Mouse (Mus musculus) kidney, embryonic 16.5 days (tissue): Measurements from ENCODE around the gene Pou3f1. TPM values are rescaled to one million over a fixed set of nuclear protein-coding genes. Genes with fewer than 3 reads are reported as not detected.
A peak's percentile ranks its signal among the peaks of the same experiment; 100 is the strongest.

ENCODE experiments used
- ATAC-seq: fragments of 200-750 bp; cut with Nextera tagmentation; 2 replicates; pipeline ENCODE4 v1.8.0; 2017; ENCODE audit warnings: moderate TSS enrichment; ENCODE audit not compliant: low FRiP score, low TSS enrichment
- H3K27ac ChIP-seq: fragments of 300-500 bp; sonication (generic); 2 replicates; pipeline ENCODE4 v1.5.1; 2014; ENCODE audit warnings: low read length
- H3K27me3 ChIP-seq: fragments of 300-500 bp; sonication (generic); 2 replicates; pipeline ENCODE4 v1.6.1; 2014; ENCODE audit warnings: low read length, control low read depth, mixed read lengths; ENCODE audit not compliant: insufficient read depth
- H3K36me3 ChIP-seq: fragments of 300-500 bp; sonication (generic); 2 replicates; pipeline ENCODE4 v1.6.1; 2014; ENCODE audit warnings: low read length, control low read depth, mixed read lengths; ENCODE audit not compliant: insufficient read depth
- H3K4me1 ChIP-seq: fragments of 300-500 bp; sonication (generic); 2 replicates; pipeline ENCODE4 v1.6.1; 2014; ENCODE audit warnings: low read length, control low read depth, mixed read lengths; ENCODE audit not compliant: insufficient read depth
- H3K4me2 ChIP-seq: fragments of 300-500 bp; sonication (generic); replicated peaks from 2 replicates; pipeline ENCODE4 v1.6.1; 2014; ENCODE audit warnings: low read depth, low read length
- H3K4me3 ChIP-seq: fragments of 300-500 bp; sonication (generic); 2 replicates; pipeline ENCODE4 v1.5.1; 2014; ENCODE audit warnings: mild to moderate bottlenecking, low read length
- H3K9ac ChIP-seq: fragments of 300-500 bp; sonication (generic); replicated peaks from 2 replicates; pipeline ENCODE4 v1.6.1; 2014; ENCODE audit warnings: low read length
- H3K9me3 ChIP-seq: fragments of 300-500 bp; sonication (generic); 2 replicates; pipeline ENCODE4 v1.6.1; 2016; ENCODE audit warnings: low read length, control low read depth
- WGBS: fragments of 180-500 bp; shearing (Covaris S2); extraction: QIAGEN DNeasy Blood & Tissue Kit; methylation state at CpG from one replicate; pipeline ENCODE4 v1.1.7; 2014; 5-methylcytosine and 5-hydroxymethylcytosine counted together
- polyA plus RNA-seq: library from polyadenylated mRNA; unstranded; fragments of >200 nt; fragmentation: Nextera tagmentation; extraction: Ambion mirVana; gene quantifications from 2 replicates; pipeline ENCODE4 v1.2.1, GENCODE M21; 2015

The Pou3f1 gene
- polyA plus RNA-seq, 1 experiment from 2014 or later, result 0.37 TPM

GRCm38 (mm10) chr4:124646591-124646990, 10.0 kb upstream of the Pou3f1 start:
- Histone ChIP-seq H3K36me3 (no peaks in the 10 kb centered on the region), H3K27ac (no peak overlapping the region), H3K9ac (no peak overlapping the region), H3K4me1 (peaks cover 9% of the 10 kb centered on the region), H3K9me3 (no peaks in the 10 kb centered on the region), H3K4me3 (peak overlapping the region; percentile 8), H3K27me3 (peaks cover 55% of the 10 kb centered on the region), H3K4me2 (peak overlapping the region; percentile 36)
- 0 out of 2 replicates have a peak, but pooled peaks have one; percentile 49 for ATAC-seq
- 11% methylated on average over 8 of the region's 8 CpGs for WGBS

- 41% methylated on average over 5 of the region's 5 CpGs for WGBS
- H3K9me3 ChIP-seq, result no peaks in the 10 kb centered on the region
- ATAC-seq, result no peak
- H3K27ac ChIP-seq, result no peak overlapping the region
- H3K4me3 ChIP-seq, result no peak overlapping the region
- H3K9ac ChIP-seq, result no peak overlapping the region
- no peak overlapping the region for H3K4me2 ChIP-seq
- peaks cover 20% of the 10 kb centered on the region for H3K4me1 ChIP-seq
- peaks cover 62% of the 10 kb centered on the region for H3K27me3 ChIP-seq
- no peaks in the 10 kb centered on the region for H3K36me3 ChIP-seq
Observed at GRCm38 (mm10) chr4:124647909-124648308, 8.7 kb upstream of the Pou3f1 start.

- Histone ChIP-seq H3K4me3 (no peak overlapping the region), H3K9me3 (no peaks in the 10 kb centered on the region), H3K27ac (no peak overlapping the region), H3K9ac (no peak overlapping the region), H3K27me3 (peaks cover 88% of the 10 kb centered on the region), H3K36me3 (no peaks in the 10 kb centered on the region), H3K4me1 (peaks cover 28% of the 10 kb centered on the region), H3K4me2 (no peak overlapping the region)
- WGBS, result 4% methylated on average over 9 of the region's 9 CpGs
- ATAC-seq, result peak; percentile 75
Observed at GRCm38 (mm10) chr4:124652886-124653285, 3.7 kb upstream of the Pou3f1 start.

- no peaks in the 10 kb centered on the region for H3K36me3 ChIP-seq
- ATAC-seq, result peak; percentile 88
- H3K4me2 ChIP-seq, result peak overlapping the region; percentile 97
- H3K27ac ChIP-seq, result no peak overlapping the region
- 0% methylated on average over 62 of the region's 92 CpGs for WGBS
- H3K9ac ChIP-seq, result peak overlapping the region; percentile 57
- H3K9me3 ChIP-seq, result no peaks in the 10 kb centered on the region
- peak overlapping the region; percentile 67 for H3K4me3 ChIP-seq
- peaks cover 86% of the 10 kb centered on the region for H3K27me3 ChIP-seq
- H3K4me1 ChIP-seq, result peaks cover 41% of the 10 kb centered on the region
Observed at GRCm38 (mm10) chr4:124656854-124657650, 445 bp downstream of the Pou3f1 start.

GRCm38 (mm10) chr4:124657781-124658180, 1.2 kb downstream of the Pou3f1 start:
- no peaks in the 10 kb centered on the region for H3K9me3 ChIP-seq
- peak; percentile 3; the same call in 1 of the 2 replicates for ATAC-seq
- WGBS, result under 1% methylated on average over 55 of the region's 61 CpGs

GRCm38 (mm10) chr4:124658412-124658851, 1.8 kb downstream of the Pou3f1 start:
- ATAC-seq, result no peak
- no peaks in the 10 kb centered on the region for H3K9me3 ChIP-seq
- H3K4me3 ChIP-seq, result peak overlapping the region; percentile 67
- no peak overlapping the region for H3K27ac ChIP-seq
- peak overlapping the region; percentile 97 for H3K4me2 ChIP-seq
- H3K9ac ChIP-seq, result no peak overlapping the region
- under 1% methylated on average over 39 of the region's 39 CpGs for WGBS
- no peaks in the 10 kb centered on the region for H3K36me3 ChIP-seq
- H3K27me3 ChIP-seq, result peaks cover 95% of the 10 kb centered on the region
- H3K4me1 ChIP-seq, result peaks cover 27% of the 10 kb centered on the region

More at GRCm38 (mm10) chr4:124657781-124658180, 1.2 kb downstream of the Pou3f1 start:
- Histone ChIP-seq H3K4me2 (peak overlapping the region; percentile 97), H3K36me3 (no peaks in the 10 kb centered on the region), H3K4me3 (peak overlapping the region; percentile 67), H3K27me3 (peaks cover 92% of the 10 kb centered on the region), H3K9ac (peak overlapping the region; percentile 41; the same call in 1 of the 2 replicates), H3K27ac (no peak overlapping the region), H3K4me1 (peaks cover 33% of the 10 kb centered on the region)

GRCm38 (mm10) chr4:124659251-124660217, 2.9 kb downstream of the Pou3f1 start:
- Histone ChIP-seq H3K4me3 (peak overlapping the region; percentile 67), H3K4me1 (peaks cover 27% of the 10 kb centered on the region)
- 1% methylated on average over 67 of the region's 68 CpGs for WGBS

GRCm38 (mm10) chr4:124660603-124661002, 4.0 kb downstream of the Pou3f1 start:
- Histone ChIP-seq H3K9me3 (no peaks in the 10 kb centered on the region), H3K4me3 (no peak overlapping the region), H3K27ac (no peak overlapping the region), H3K4me1 (peaks cover 27% of the 10 kb centered on the region), H3K9ac (no peak overlapping the region), H3K36me3 (no peaks in the 10 kb centered on the region), H3K27me3 (peaks cover 94% of the 10 kb centered on the region), H3K4me2 (no peak overlapping the region)
- no peak for ATAC-seq
- WGBS, result 53% methylated on average over 3 of the region's 3 CpGs

More at GRCm38 (mm10) chr4:124659251-124660217, 2.9 kb downstream of the Pou3f1 start:
- Histone ChIP-seq H3K9ac (no peak overlapping the region; the same call in 1 of the 2 replicates), H3K36me3 (no peaks in the 10 kb centered on the region), H3K9me3 (no peaks in the 10 kb centered on the region), H3K27me3 (peaks cover 94% of the 10 kb centered on the region), H3K4me2 (peak overlapping the region; percentile 97), H3K27ac (no peak overlapping the region)
- no peak for ATAC-seq

- Histone ChIP-seq H3K9ac (no peak overlapping the region), H3K4me3 (no peak overlapping the region), H3K27me3 (peaks cover 94% of the 10 kb centered on the region), H3K4me1 (peaks cover 13% of the 10 kb centered on the region), H3K9me3 (no peaks in the 10 kb centered on the region), H3K4me2 (no peak overlapping the region), H3K36me3 (no peaks in the 10 kb centered on the region), H3K27ac (no peak overlapping the region)
- 50% methylated on average over 3 of the region's 3 CpGs for WGBS
- ATAC-seq, result no peak
Observed at GRCm38 (mm10) chr4:124663034-124663433, 6.4 kb downstream of the Pou3f1 start.
